Mouse (Mus musculus): Measurements from ENCODE around the gene Sema3g.

The Sema3g gene

DNA sequence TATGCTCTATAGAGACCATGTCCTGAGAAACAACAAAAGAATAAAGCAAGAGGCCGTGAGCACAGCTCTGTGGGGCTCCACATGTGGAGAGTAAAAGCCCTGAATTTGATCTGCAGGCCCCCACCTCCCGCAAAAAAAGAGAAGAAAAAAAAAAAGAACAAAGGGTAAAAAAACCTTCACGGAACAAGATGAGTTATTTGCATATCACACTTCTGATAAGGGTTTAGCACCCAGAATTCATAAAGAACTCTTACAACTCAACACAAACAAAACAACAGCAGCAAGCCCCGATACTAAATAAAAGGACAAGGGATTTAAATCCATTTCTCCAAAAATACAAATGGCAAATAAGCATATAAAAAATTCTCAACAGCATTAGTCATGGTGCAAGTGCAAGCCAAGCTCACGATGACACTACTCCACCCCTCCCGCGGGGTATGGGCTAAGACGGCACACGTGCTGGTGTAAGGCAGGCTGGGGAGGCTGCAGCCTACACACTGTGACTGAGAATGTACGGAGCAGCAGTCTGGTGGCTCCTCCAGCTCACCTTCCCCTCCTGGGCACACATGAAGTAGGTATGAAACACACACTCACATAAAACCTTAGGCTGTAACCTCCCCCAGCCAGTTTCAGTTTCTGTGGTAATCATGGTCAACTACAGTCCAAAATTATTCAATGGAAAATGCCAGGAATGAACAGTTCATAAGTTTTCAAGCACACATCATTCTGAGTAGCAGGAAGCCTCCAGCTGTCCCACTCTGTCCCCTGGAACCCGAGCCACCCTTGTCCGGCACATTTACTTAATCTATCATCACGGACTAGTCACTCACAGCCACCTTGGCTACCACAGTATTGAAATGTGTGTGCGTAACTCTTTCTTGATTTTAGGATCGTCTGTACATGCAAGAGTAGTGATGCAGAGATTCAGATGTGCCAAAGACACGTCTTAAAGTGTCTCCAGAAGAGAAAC is 19.8 kb upstream of the Sema3g start:
- DNase-seq = peak; percentile 43 to 55

DNA sequence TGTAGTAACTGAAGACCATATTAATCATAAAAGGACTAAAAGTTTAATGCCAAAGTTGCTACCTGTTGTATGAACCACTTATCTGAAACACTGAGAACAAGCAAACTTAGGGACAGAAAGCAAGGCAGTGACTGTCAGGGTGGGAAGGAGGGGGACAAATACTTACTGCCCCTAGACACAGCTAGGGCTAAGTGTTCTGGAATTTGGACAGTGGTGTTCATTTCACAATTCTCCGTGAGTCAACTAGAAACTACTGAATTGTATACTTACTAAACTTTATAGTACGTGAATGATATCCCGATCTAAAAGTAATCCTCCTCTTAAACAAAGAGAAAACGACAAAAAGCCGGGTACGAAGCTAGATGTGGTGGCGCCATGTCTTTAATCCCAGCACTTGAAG is 18.1 kb upstream of the Sema3g start:
- no peak for DNase-seq

DNA sequence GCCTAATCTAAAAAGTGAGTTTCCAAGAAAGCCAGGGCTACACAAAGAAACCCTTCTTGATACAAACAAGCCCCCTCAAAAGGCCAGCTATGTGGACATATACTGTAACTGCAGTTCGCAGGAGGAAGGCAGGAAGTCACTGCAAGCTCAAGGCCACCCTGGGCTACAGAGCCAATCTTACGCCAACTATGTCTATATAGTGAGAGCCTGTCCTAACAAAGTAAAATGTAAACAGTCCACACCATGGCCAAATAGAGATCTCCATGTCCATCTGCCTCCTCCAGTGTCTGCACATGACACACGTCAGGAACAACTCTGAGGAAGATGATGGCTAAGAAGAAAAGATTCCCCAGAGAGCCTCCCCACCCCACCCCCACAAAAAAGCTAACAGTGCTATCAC is 17.6 kb upstream of the Sema3g start:
- DNase-seq = no peak

DNA sequence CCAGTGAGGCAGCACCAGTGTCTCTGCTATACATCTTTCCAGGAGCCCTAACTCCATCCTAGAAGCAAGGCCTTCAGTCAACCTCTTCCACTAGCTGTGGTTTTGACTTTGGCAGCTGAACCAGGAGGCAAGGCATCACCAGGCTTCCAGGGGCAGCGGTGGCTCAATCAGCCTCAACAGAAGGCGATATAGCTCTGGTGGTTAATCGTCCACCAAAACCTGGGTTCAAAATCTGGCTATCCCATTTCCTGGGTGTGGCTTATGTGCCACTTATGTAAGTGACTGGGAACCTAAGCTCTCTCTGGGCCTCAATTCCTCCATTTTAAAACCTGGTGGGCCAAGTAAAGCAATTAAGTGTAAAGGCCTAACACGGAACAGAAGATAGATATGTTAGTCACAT is 12.8 kb upstream of the Sema3g start:
- DNase-seq = no peak

DNA sequence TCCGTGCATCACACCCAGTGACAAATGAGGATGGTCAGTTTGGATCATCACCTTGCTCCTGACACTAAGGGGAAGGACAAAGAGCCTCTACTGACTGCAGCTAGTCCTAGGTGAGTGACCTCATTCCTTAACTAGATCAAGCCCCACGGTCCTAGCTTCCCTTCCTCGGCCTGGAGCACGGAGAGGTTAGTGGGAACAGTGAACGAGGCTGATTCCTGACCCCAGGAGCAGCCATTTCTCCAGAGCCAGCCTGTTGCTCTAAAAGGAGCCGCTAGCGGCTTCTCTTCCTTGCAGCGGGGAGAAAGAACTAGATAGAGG is 12.5 kb upstream of the Sema3g start:
- DNase-seq = peak in 1 of 2 experiments; percentile 34

DNA sequence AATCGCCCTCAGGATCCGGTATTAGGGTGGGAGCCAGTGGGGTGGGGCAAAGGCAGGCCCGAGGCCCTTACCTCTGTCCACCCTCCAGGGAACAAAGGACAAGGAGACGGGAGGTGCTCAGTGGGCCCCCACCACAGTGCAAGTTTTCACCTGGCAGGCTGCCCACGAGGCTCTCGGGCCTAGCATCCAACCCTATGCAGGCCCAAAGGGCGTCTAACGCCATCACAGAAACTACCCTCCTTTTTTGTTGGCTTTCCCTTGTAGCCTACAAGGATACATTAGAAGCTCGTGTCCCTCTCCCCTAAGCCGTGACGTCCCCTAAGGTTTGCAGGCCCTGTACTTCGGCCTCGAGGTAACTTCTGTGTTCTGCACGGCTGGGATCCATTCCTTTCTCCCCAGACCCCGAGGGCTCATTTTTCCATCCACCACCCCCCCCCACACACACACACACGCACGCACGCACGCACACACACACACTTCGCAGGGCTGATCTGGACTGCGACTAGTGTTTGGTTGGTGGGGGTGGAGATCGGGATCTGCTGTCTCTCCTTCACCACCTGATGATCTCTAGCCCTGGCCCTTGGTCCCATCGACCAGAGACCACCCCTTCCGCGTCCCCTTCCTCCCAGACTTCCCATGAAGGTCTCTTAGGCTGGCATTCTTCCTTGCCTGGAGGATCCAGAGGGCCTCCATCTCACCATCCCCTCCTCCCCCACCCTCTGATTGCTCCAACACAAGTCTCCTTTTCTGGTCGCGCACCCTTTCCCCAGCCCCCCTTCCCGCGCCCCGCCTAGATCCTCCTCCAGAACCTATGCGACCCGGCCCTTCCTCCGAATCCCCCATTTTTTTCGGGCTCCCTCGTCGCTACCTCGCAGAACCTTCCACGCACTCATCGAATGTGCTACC is 11.8 kb upstream of the Sema3g start:
- DNase-seq = peak; percentile 52 to 70

DNA sequence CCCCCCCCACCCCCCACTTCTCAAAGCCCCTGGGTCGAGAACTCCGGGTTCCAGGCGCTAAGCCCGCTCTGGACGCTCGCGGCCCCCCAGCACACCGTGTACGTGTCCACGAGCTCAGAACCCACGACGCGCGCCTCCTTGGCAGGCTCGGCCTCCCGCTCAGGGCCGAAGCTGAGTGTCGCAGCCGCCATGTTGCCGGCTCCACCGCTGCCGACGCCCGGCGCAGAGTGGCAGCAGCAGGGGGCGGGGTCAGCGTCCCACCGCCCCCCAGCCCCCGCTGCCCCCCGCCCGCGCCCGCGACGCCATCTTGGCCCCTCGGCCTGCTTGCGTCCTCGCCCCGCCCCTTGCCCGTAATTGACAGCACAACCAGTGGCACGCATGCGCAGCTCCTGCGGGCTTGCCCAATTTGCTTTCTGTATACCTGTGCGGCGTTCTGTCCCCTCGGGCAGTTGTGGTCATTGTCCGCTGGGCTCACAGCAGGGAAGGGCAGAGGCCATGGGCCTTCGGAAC is 11.1 kb upstream of the Sema3g start:
- DNase-seq = peak; percentile 96 to 98

DNA sequence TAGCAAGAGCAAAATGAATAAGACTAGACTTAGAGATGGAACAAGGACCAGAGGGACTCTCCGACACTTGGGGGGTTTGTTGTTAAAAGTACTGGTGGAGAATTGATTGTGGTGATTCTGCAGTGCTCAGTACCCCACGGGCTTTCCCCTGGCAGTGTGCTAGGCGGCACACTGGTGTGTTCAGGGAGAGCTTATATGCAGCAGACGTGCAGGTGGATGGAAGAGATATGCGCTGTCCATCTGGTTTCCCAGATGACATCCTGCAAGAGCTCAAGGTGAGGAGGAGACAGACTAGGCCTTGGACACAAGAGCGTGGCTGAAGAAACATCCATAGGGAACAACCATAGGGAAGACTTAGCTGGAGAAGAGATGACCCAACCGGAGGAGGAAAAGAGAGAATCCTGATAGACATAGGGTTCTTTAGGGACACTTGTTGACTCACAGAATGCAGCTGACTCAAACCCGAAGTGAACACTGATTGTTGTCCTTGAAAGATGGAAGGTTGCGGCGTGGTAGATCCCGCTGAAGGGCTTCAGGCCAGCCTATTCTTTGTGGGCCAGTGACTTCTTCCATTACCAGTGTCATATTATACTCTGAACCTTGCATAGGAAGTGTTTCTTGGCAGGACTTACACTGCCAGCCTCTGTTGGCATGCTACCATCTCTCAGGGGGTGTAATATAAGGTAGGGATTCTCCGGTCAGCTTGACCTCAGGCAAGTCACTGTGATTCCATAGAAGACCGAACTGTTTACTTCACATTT is 10.4 kb upstream of the Sema3g start:
- peak in 1 of 2 experiments; percentile 47 for DNase-seq

DNA sequence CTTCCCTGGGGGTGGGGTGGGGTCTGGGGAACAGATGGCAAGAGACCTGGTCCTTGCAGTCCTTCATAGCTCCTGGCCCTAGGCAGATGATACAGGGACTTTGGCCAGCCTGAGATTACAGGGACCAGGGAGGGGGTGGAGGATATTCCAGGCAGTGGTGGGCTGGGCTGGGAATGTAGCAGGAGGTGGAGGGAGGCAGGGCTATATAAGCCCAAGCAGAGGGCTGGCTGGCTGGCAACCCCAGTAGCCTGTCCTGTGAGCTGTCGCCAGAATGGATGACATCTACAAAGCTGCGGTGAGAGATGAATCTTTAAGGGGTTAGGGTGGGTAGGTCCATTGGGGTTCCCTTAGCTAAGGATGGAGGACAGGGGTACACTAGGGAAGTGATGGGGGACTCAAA is 9.6 kb upstream of the Sema3g start, which contains the start of gene Tnnc1:
Tnnc1 (plus strand) TSS at position 229 of the 400 bp plus-strand sequence.
- DNase-seq = no peak

DNA sequence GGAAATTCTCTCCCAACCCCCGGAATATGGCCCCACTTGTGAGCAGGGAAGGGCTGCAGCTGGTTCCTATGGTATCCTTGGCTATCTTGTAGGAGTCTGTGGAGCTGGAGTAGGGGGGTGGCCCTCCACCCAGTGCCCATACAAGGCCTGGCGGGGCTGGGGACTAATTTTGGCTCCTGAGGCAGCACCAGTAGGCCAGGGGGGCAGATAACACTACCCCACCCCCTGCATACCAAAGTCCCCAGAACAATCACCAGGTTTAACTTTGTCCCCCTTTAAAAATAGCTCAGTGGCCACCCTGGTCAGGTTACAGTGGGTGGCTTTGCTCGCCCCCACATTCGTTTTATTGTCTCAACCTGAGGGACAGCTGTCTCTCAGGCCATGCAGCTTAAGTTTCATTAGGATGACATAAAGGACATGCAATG is 8.5 kb upstream of the Sema3g start:
- DNase-seq = no peak

DNA sequence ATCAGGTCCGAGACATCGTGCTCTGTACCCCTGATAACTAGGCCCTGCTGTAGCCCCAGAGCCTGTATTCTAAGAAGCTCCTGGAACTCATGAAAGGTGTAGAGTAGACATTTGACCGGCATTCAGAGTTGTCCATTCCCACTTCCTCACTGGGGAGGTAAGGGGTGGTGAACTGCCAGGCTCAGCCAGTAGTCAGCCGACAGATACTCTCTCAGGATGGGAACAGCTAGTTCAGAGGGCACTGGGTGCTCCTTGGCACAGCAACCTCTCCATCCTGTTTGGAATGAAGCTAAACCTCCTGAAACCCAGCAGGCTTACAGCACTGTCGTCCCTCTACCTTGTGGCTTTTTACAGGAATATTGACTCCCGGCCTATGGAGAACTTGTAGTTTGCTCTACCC is 5.8 kb upstream of the Sema3g start:
- no peak for DNase-seq

DNA sequence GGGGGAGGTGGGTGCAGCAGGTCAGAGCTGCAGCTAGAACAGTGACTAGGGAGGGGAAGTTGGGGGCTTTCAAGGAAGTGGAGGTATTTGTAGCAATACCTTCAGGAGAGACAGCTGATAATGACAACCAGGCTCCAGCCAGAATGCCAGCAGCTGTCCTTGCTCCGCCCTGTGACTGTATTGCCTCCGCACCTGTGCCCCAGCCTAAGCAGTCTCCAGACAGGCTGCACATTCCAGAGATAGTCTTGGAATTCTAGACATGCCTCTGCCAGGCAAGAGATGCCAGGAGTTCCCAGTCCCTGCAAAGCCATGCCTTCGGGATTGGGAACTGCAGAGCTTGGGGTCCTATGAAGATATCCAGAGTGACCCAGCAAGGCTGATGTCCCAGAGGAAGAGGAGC is 5.2 kb upstream of the Sema3g start:
- DNase-seq = no peak

DNA sequence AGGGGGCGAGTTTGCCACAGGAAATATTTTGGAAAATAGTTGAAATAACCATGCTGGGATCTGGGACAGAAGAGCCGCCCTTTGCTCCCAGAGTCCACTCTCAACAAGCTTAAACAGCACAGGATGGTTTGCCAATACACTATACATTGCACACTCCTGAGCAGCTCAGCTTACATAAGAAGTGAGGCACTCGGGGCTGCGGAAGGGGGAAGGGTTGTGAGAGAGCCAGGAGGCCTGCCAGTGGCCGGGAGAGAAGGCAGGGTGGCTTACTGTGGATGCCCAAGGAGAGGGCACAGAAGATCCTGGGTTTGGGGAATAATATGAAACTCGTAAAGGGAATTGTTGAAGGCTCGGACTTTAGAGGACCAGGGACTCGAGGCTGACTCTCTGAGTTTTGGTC is 3.8 kb upstream of the Sema3g start:
- DNase-seq = no peak

DNA sequence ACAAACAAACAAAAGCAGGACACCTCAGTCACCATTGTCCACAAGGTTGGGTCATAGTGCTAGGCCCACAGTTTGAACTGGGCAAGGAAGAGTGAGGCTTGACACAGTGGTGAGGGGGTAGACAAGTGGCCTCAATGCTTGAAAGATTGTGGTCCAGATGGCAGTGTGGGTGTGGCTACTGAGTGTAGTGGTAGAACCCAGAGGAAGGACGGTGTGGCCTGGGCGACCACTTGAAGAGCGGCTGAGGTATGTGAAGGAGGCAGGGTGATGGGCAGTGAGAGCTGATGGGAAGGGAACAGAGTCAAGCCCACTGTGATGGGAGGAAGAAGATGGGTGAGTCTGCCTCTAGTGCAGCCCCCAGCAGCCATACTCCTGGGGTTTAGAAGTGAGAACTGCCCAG is 3.0 kb upstream of the Sema3g start:
- DNase-seq = no peak

DNA sequence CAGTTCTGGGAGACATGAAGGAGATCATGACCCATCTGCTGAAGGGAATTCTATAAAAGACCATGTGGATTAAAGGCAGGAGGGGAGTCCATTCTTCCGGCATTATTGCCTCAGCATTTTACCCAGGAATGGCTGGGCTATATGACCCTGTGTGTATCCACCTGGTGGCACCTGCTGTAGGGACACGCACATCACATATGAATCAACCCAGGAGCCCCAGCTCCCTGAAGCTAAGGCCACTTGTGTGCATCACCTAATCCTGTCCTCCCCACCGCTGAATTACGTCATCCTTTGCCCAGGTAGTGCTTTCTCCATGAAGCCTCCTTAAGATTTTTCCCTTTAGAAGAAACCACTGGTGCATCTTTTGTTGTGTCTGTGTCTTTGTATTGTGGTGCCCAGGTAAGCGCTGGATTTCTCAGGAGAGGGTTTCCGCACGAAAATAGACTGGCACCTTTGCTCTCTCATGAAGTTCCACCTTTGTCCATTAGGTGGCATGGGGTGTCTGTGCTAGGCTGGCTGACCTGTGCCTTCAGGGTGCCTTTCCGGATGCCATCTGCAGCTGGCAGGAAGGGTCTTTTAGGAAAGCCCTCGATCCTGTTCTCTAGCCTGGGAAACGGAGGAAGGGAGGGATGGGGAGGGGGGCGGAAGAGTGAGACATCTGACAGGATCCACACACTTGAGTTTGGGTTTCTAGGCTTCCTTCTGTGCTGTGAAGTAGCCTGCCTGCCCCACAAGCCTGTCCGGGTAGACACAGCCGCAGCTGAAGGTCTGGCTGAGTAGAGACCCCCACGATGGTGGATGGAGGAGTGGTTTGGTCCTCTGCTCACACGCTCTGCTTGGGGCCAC is 2.3 kb upstream of the Sema3g start:
- DNase-seq = peak; percentile 85

DNA sequence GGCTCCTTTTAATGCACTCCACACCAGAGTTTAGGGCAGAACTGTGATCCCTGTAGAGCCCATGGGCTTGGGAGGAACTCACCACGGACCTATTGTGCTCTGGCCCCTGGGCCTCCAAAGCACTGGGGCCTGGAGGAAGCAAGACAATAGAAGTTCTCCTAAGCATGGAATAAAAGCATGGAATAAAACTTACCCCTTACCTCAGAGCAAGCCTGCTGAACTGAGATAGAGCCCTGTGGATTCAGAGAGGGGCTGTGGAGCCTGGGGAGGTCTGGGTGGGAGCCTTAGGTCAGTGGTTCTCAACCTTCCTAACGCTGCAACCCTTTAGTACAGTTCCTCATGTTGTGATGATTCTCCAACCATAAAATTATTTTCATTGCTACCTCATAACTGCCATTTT is 814 bp upstream of the Sema3g start, which contains the start of gene Nisch:
Nisch (minus strand) TSS at position 101 of the 400 bp plus-strand sequence.
- no peak for DNase-seq

DNA sequence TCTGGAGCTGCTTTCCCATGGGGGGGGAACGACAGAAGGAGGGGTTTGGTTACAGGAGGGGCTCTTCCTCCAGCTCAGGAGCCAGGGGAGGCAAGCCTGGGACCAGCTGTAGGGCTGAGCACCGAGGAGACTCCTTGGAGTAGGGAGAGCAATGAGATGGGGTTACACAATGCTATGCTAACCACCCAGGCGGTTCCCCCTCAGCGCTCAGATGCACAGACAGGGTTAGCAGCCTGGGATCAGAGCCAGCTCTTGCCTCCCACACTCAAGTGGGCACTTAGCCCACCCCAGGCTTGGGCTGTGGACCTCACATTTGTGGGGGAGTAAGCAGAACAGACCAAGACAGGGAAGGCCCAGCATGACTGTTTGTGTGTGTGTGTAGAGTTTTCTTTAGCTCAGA is 9.3 kb downstream of the Sema3g start:
- no peak for DNase-seq

DNA sequence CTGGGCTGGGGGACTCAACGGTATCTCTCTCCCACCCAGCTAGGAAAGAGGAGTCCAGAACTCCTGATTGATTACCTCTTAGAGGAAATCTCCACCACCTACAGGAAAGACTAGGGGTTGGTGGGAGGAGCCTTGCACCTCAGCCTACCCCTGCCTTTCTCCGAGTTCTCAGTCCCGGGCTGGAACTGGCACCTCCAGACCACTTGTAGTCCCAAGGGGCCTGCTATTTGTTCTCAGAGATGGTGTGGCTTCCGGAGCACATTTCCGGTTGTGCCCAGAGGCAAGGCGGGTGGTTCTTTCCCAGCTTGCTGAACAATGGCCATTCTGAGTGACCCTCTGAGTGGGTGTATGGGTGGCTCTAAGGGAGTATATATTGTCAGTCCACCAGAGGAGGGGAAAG is 10.6 kb downstream of the Sema3g start:
- no peak for DNase-seq

DNA sequence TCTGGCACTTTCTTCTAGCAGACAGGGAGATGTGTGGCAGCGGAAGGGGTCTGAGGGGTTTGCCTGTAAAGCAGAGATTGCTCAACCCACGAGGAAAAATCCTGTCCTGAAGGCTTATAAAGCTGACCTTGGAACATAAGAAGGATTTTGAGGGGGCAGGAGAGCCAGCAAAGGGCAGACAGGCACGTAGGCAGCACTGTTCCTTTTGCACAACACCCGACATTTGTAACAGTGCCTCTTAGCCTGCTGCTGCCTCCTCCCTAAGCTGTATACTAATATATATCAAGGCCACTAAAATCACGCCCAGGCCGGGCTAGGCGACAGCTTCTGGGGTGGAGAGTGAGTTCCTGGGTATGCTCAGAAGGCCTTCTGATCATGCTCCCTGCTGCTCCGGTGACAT is 12.8 kb downstream of the Sema3g start:
- DNase-seq = no peak

DNA sequence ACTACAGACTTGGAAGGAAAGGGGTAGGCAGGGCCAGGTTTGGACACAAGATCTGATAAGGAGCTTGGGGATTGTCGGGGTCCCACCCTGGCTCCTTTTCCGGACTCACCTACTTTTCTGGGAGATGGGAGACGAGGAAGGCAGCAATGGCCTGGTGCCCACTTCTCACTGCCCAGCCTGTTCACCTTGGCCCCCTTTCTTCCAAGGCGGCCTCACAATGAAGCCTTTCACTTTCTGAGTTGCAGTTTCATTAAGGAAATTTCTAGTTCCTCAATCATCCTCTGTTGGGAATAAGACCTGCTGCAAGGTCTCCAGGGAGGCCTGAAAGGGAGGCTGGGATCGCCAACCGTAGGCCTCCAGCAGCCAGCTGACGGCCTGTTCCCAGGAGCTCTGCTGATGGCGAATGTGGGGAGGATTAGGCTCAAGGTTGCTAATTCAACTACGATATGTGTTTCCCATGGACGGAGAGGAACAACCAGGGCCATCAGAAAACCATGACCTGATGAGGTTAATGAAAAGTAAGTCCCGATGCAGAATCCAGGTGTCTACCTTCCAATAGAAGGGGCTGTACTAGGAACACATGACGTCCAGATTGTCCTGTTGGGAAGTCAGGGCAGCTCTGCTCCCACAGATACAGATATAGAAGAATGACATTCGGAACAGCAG is 14.9 kb downstream of the Sema3g start:
- DNase-seq = no peak

Measured in cerebellum, adult 18-20 months (tissue).